Mouse (Mus musculus) CH12.LX (cell line): ENCODE results near the gene Gli2. TPM values are rescaled to one million over a fixed set of nuclear protein-coding genes. Genes with fewer than 3 reads are reported as not detected.

Source experiments
- DNase-seq: peaks from one replicate; pipeline ENCODE4 v3.0.0-alpha.2; 2013; ENCODE audit errors: extremely low read depth
- H3K27ac ChIP-seq: 2 replicates; pipeline ENCODE4 v1.5.1; 2012; ENCODE audit warnings: low read depth, mild to moderate bottlenecking, control low read depth, moderate library complexity; ENCODE audit not compliant: insufficient read depth
- H3K27me3 ChIP-seq: replicated peaks from 2 replicates; pipeline ENCODE3; 2012; ENCODE audit warnings: inconsistent platforms
- H3K36me3 ChIP-seq, 2 experiments: replicated peaks in 1 of 2; 2 replicates each; pipeline versions ENCODE3 to v1.6.1; 2012; ENCODE audit warnings: inconsistent platforms in 1 of 2, low read length in 1 of 2, mild to moderate bottlenecking in 1 of 2, mixed read lengths in 1 of 2, moderate library complexity in 1 of 2; ENCODE audit not compliant: control insufficient read depth in 1 of 2, insufficient read depth in 1 of 2
- H3K4me1 ChIP-seq, 2 experiments: 2 replicates each; pipeline ENCODE4 v1.6.1; 2012; ENCODE audit warnings: inconsistent platforms in 1 of 2, moderate library complexity in 1 of 2; ENCODE audit not compliant: insufficient read depth in 2 of 2, control insufficient read depth in 1 of 2
- H3K4me2 ChIP-seq: 2 replicates; pipeline ENCODE4 v1.6.1; 2012; ENCODE audit warnings: low read depth, mild to moderate bottlenecking, control low read depth; ENCODE audit not compliant: poor library complexity, insufficient read depth, severe bottlenecking
- H3K4me3 ChIP-seq, 3 experiments: fragments of 150-350 bp in 1 of 3; sonication (generic) in 1 of 3; replicated peaks in 1 of 3; 2 replicates each; pipeline versions ENCODE3 to v1.5.1; 2011 to 2012; ENCODE audit warnings: low read depth in 2 of 3, low read length in 2 of 3, mild to moderate bottlenecking in 2 of 3, moderate library complexity in 2 of 3, control low read depth in 1 of 3, improper control_type of control experiment in 1 of 3, inconsistent platforms in 1 of 3, mixed read lengths in 1 of 3; ENCODE audit not compliant: poor library complexity in 1 of 3
- H3K79me2 ChIP-seq: replicated peaks from 2 replicates; pipeline ENCODE4 v1.6.1; 2012; ENCODE audit warnings: mild to moderate bottlenecking, moderate library complexity; ENCODE audit not compliant: control insufficient read depth, poor library complexity, insufficient read depth, severe bottlenecking; ENCODE audit errors: extremely low read depth
- H3K9ac ChIP-seq: 2 replicates; pipeline ENCODE4 v1.6.1; 2012; ENCODE audit warnings: low read depth, mild to moderate bottlenecking, control low read depth, moderate library complexity; ENCODE audit not compliant: insufficient read depth
- H3K9me3 ChIP-seq: replicated peaks from 2 replicates; pipeline ENCODE3; 2012; ENCODE audit warnings: low read length, inconsistent platforms, mixed read lengths
- BHLHE40 ChIP-seq: IDR thresholded peaks from 2 replicates; pipeline ENCODE4 v1.6.1; 2011; ENCODE audit warnings: mild to moderate bottlenecking, low read depth, low read length, improper control_type of control experiment
- CHD1 ChIP-seq: IDR thresholded peaks from 2 replicates; pipeline ENCODE4 v1.6.1; 2012; ENCODE audit warnings: low read depth, low read length, improper control_type of control experiment, inconsistent platforms
- CHD2 ChIP-seq: IDR thresholded peaks from 2 replicates; pipeline ENCODE4 v1.6.1; 2011; ENCODE audit warnings: low read length, improper control_type of control experiment
- E2F4 ChIP-seq: IDR thresholded peaks from 2 replicates; pipeline ENCODE4 v1.6.1; 2011; ENCODE audit warnings: low read depth, low read length, improper control_type of control experiment; ENCODE audit not compliant: insufficient replicate concordance
- ELF1 ChIP-seq: IDR thresholded peaks from 2 replicates; pipeline ENCODE4 v1.6.1; 2014; ENCODE audit warnings: low read depth, mild to moderate bottlenecking, inconsistent platforms, low read length, improper control_type of control experiment
- GABPA ChIP-seq: IDR thresholded peaks from 2 replicates; pipeline ENCODE4 v1.6.1; 2012; ENCODE audit warnings: low read depth, low read length, improper control_type of control experiment, inconsistent platforms; ENCODE audit not compliant: insufficient replicate concordance
- HCFC1 ChIP-seq: IDR thresholded peaks from 2 replicates; pipeline ENCODE4 v1.6.1; 2012; ENCODE audit warnings: low read depth, mild to moderate bottlenecking, inconsistent platforms, low read length, improper control_type of control experiment
- IRF4 ChIP-seq: IDR thresholded peaks from 2 replicates; pipeline ENCODE4 v1.6.1; 2014; ENCODE audit warnings: low read depth, mild to moderate bottlenecking, inconsistent platforms, low read length, improper control_type of control experiment
- KAT2A ChIP-seq: IDR thresholded peaks from 2 replicates; pipeline ENCODE4 v1.6.1; 2012; ENCODE audit warnings: low read length, improper control_type of control experiment, inconsistent platforms; ENCODE audit not compliant: insufficient replicate concordance
- MAFK ChIP-seq: IDR thresholded peaks from 2 replicates; pipeline ENCODE4 v1.6.1; 2011; ENCODE audit warnings: low read length, improper control_type of control experiment; ENCODE audit not compliant: insufficient replicate concordance
- MAZ ChIP-seq: IDR thresholded peaks from 2 replicates; pipeline ENCODE4 v1.6.1; 2012; ENCODE audit warnings: low read depth, mild to moderate bottlenecking, inconsistent platforms, low read length, improper control_type of control experiment, moderate library complexity
- MEF2A ChIP-seq: IDR thresholded peaks from 2 replicates; pipeline ENCODE4 v1.6.1; 2014; ENCODE audit warnings: low read depth, mild to moderate bottlenecking, inconsistent platforms, low read length, improper control_type of control experiment, borderline replicate concordance
- MYC ChIP-seq: IDR thresholded peaks from 2 replicates; pipeline ENCODE4 v1.6.1; 2011; ENCODE audit warnings: low read depth, mild to moderate bottlenecking, improper control_type of control experiment, low read length
- NRF1 ChIP-seq: IDR thresholded peaks from 2 replicates; pipeline ENCODE4 v1.6.1; 2014; ENCODE audit warnings: low read depth, mild to moderate bottlenecking, inconsistent platforms, low read length, improper control_type of control experiment, moderate library complexity
- PAX5 ChIP-seq: IDR thresholded peaks from 2 replicates; pipeline ENCODE4 v1.6.1; 2012; ENCODE audit warnings: low read length, inconsistent platforms, mixed read lengths
- POLR2A ChIP-seq: IDR thresholded peaks from 2 replicates; pipeline ENCODE4 v1.6.1; 2011; ENCODE audit warnings: low read depth, mild to moderate bottlenecking, improper control_type of control experiment, low read length
- POLR2AphosphoS2 ChIP-seq: IDR thresholded peaks from 2 replicates; pipeline ENCODE4 v1.6.1; 2011; ENCODE audit warnings: low read depth, low read length, improper control_type of control experiment
- RAD21 ChIP-seq: IDR thresholded peaks from 2 replicates; pipeline ENCODE4 v1.6.1; 2011; ENCODE audit warnings: low read depth, mild to moderate bottlenecking, low read length, improper control_type of control experiment, moderate library complexity
- SMC3 ChIP-seq: IDR thresholded peaks from 2 replicates; pipeline ENCODE4 v1.6.1; 2011; ENCODE audit warnings: low read depth, low read length, improper control_type of control experiment
- TBP ChIP-seq: conservative IDR thresholded peaks from 2 replicates; pipeline ENCODE4 v1.6.1; 2011; ENCODE audit warnings: low read depth, low read length, improper control_type of control experiment
- TCF12 ChIP-seq: IDR thresholded peaks from 2 replicates; pipeline ENCODE4 v1.6.1; 2014; ENCODE audit warnings: low read depth, mild to moderate bottlenecking, inconsistent platforms, low read length, improper control_type of control experiment
- USF1 ChIP-seq: IDR thresholded peaks from 2 replicates; pipeline ENCODE4 v1.6.1; 2014; ENCODE audit warnings: low read depth, mild to moderate bottlenecking, inconsistent platforms, low read length, improper control_type of control experiment
- ZKSCAN1 ChIP-seq: IDR thresholded peaks from 2 replicates; pipeline ENCODE4 v1.6.1; 2012; ENCODE audit warnings: low read depth, inconsistent platforms, low read length, improper control_type of control experiment, borderline replicate concordance
- ZNF384 ChIP-seq: IDR thresholded peaks from 2 replicates; pipeline ENCODE4 v1.6.1; 2012; ENCODE audit warnings: low read depth, low read length, improper control_type of control experiment, inconsistent platforms
- dilution Hi-C: fragments of 300-500 bp; cut with MboI; formaldehyde crosslinking; loops from 2 replicates; pipeline ENCODE4 v1.14.3; 2020; ENCODE audit warnings: low sequenced_read_pairs; ENCODE audit not compliant: extremely low pct_unique_long_range_greater_than_20kb, extremely low pct_ligation_motif_present
- in situ Hi-C: fragments of 300-500 bp; cut with MboI; formaldehyde crosslinking; loops from 3 replicates; pipeline ENCODE4 v1.14.3; 2019; ENCODE audit warnings: low sequenced_read_pairs, low pct_ligation_motif_present, low pct_unique_long_range_greater_than_20kb, mixed read lengths
- polyA plus RNA-seq: library from polyadenylated mRNA; unstranded; fragments of >175 nt; gene quantifications from 2 replicates; pipeline ENCODE4 v1.2.1, GENCODE M21; 2012; ENCODE audit warnings: low read depth; ENCODE audit not compliant: insufficient read length
- total RNA-seq, 2 experiments: library from RNA; depleted of rRNA; stranded (reverse); fragments of 300-350 nt in 1 of 2; fragments of >200 nt in 1 of 2; gene quantifications; 2 replicates each; pipeline ENCODE4 v1.2.3; 2012 to 2014

The Gli2 gene
- total and polyA plus RNA-seq, 3 experiments, result not detected

DNA sequence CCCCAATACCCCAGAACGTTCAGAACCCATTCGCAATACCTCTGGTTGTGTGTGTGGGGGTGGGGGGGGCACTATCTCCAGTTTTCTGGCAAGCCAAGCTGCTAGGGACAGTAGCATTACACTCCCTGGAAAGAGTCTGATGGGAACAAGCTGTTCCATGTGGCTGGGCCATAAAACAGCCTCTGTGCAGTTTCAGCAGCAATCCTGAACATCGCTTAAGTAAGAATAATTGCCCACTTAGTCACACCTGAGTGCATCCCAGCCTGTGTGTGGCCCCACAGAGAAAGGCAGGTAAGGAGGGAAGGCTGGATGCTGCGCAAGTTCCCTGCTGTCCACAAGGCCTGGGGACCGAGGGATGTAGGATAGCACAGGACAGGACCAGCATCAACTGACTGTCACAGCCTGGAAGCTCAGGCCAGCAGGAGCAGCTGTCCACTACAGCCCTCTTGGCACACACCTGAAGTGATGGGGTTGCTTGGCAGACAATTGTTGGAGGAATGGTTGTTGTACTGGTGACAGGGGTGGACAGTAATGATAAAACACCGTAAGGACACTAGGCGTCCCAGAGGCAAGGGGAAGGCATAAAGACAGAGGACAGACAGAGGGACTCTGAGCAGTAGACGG lies 58.8 kb downstream of the Gli2 start:
- Histone ChIP-seq H3K36me3 (no peaks in the 10 kb centered on the region), H3K27me3 (no peaks in the 10 kb centered on the region), H3K4me2 (no peak overlapping the region), H3K4me1 (no peaks in the 10 kb centered on the region), H3K4me3 (no peak overlapping the region), H3K27ac (no peak overlapping the region), H3K9ac (no peak overlapping the region), H3K79me2 (no peaks in the 10 kb centered on the region), H3K9me3 (peaks cover 86% of the 10 kb centered on the region)
- in situ Hi-C loops, result no loop called here
- TF ChIP-seq E2F4 (no peak), GABPA (no peak), ZKSCAN1 (no peak), KAT2A (no peak), ZNF384 (no peak), MAZ (no peak), PAX5 (no peak), ELF1 (no peak), POLR2A (no peak), SMC3 (no peak)
- no peak for DNase-seq
- dilution Hi-C loops, result no loop called here

DNA sequence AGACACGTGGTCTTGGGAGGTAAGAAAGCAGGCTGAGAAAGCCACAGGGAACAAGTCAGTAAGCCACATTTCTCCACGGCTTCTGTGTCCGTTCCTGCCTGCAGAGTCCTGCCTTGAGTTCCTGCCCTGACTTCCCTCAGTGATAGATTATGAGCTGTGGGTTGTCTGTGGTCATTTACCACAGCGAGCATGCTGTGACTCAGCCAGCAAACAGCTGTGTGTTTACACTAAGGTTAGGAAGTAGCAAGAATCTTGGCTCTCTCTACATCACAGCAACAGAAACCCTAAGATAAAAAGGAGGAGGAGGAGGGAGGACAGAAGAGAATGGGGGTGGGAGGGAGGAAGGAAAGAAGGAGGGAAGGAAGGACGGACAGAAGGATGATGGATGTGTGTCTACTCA lies 59.6 kb downstream of the Gli2 start:
- no peak overlapping the region for H3K9ac ChIP-seq
- dilution Hi-C loops, result no loop called here

DNA sequence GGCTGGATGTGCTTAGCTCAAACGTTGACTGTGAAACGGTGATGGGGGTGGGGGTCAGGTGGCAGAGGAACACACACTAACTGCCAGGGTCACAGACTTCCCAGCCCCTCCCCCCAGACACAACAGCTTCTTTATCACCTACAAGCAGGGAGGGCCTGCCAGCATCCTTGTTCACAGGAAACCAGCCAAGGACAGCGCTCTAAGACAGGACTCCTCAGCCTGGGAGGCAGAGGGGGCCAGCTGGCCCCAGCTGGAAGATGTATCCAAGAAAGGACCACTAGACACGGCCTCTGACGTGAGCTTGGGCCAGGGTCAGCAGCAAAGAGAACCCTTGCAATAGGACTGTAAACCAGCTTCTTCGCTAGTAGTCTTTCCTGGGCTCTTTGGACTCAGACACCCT lies 65.1 kb downstream of the Gli2 start:
- Histone ChIP-seq H3K4me1 (no peaks in the 10 kb centered on the region), H3K27me3 (no peaks in the 10 kb centered on the region), H3K79me2 (no peaks in the 10 kb centered on the region), H3K27ac (no peak overlapping the region), H3K4me3 (no peak overlapping the region), H3K4me2 (no peak overlapping the region), H3K9me3 (peaks cover 89% of the 10 kb centered on the region), H3K9ac (no peak overlapping the region), H3K36me3 (no peaks in the 10 kb centered on the region)
- no peak for TF ChIP-seq MAZ
- TF ChIP-seq GABPA, result no peak
- no peak for TF ChIP-seq MEF2A
- no peak for TF ChIP-seq RAD21
- TF ChIP-seq USF1, result no peak
- TF ChIP-seq MYC, result no peak
- no peak for TF ChIP-seq BHLHE40
- no peak for TF ChIP-seq POLR2AphosphoS2
- no peak for TF ChIP-seq ZNF384
- no peak for TF ChIP-seq TCF12
- no peak for TF ChIP-seq MAFK
- TF ChIP-seq CHD2, result no peak
- TF ChIP-seq HCFC1, result no peak
- TF ChIP-seq NRF1, result no peak
- no peak for TF ChIP-seq CHD1
- TF ChIP-seq PAX5, result no peak
- in situ Hi-C loops (no loop called here), dilution Hi-C loops (no loop called here)
- DNase-seq, result no peak

More for the DNA sequence above, 59.6 kb downstream of the Gli2 start:
- H3K4me1 ChIP-seq, result no peaks in the 10 kb centered on the region
- H3K4me3 ChIP-seq, result no peak overlapping the region
- no peaks in the 10 kb centered on the region for H3K36me3 ChIP-seq
- no peaks in the 10 kb centered on the region for H3K79me2 ChIP-seq
- peaks cover 87% of the 10 kb centered on the region for H3K9me3 ChIP-seq
- H3K27ac ChIP-seq, result no peak overlapping the region
- DNase-seq, result no peak
- no peak overlapping the region for H3K4me2 ChIP-seq
- in situ Hi-C loops, result no loop called here
- H3K27me3 ChIP-seq, result no peaks in the 10 kb centered on the region
- TF ChIP-seq MYC, result no peak
- TF ChIP-seq IRF4, result no peak
- no peak for TF ChIP-seq POLR2A
- TF ChIP-seq RAD21, result no peak
- TF ChIP-seq TBP, result no peak
- no peak for TF ChIP-seq POLR2AphosphoS2
